Comparison of ENCODE assay signal across 20 mouse cellular contexts in the genomic region with DNA sequence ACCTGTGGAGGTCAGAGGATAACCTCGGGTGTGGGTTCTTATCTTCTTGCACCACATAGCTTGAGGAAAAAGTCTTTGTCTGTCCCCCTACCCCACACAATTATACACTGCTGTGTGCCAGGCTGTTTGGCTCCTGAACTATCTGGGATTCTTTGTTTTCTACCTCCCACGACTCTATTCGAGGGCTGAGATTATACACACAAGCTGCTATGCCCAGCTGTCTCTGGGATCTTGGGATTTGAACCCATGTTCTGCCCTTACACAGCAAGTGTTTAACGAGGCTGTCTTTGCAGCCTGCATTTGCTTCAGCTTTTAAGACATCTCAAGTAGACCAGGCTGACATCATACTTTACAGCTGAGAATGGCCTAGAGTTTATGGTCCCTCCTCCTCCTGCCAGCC. TPM values are rescaled to one million over a fixed set of nuclear protein-coding genes. Genes with fewer than 3 reads are reported as not detected.
DNase-seq lines count a peak whose midpoint lies in the region; ATAC-seq and TF ChIP-seq lines count a peak whose summit lies in the region.
"Had no signal": no experiment of that assay in that cellular context is flagged by ENCODE, and none has a peak within 500 bp of the region (broad histone marks: within the 10 kb centered on the region; RNA-seq: fewer than 3 reads in every experiment).

No protein-coding gene starts in this region.

- peak; percentile 86 for DNase-seq in heart, adult 11 months
- no peak for DNase-seq in heart, postnatal 25 days (ENCODE audit: low spot score)
- DNase-seq in midbrain, embryonic 14.5 days, result peak; percentile 31
- DNase-seq in midbrain, postnatal 0 days (ENCODE audit: low spot score), result no peak
- DNase-seq in layer of hippocampus, adult 18-20 months (ENCODE audit: low spot score in 2 of 2), result peak; percentile 30 to 73
- DNase-seq in layer of hippocampus, postnatal 36 days, result peak; percentile 28 to 33
- DNase-seq: adrenal gland, adult 8-10 months; adrenal gland, postnatal 36 days; B cell, adult 2 months; cerebellum, adult 11-12 months; cerebellum, adult 9-10 months; cerebellum, postnatal 25 days; gastrocnemius, postnatal 14 days; heart, postnatal 36 days had no signal

- ATAC-seq in midbrain, embryonic 14.5 days (ENCODE audit: low FRiP score, low TSS enrichment), result no peak
- no peak for ATAC-seq in midbrain, postnatal 0 days (ENCODE audit: low FRiP score)
- ATAC-seq in monocyte, adult 5-6 weeks (replicated peaks; ENCODE audit: insufficient number of reproducible peaks, low FRiP score, low TSS enrichment, poor library complexity, severe bottlenecking), result no peak
- ATAC-seq: CD4-positive, CD25-positive, alpha-beta regulatory T cell, adult 4 months; forebrain, embryonic 15.5 days had no signal

- H3K9me3 ChIP-seq in midbrain, embryonic 14.5 days (ENCODE audit: control insufficient read depth, low read length), result no peaks in the 10 kb centered on the region
- H3K9me3 ChIP-seq in midbrain, postnatal 0 days (ENCODE audit: low read length), result no peaks in the 10 kb centered on the region
- H3K9me3 ChIP-seq: embryonic facial prominence, embryonic 12.5 days; forebrain, embryonic 15.5 days; G1E; heart, embryonic 12.5 days had no signal

- 0 out of 2 replicates have a peak, but pooled peaks cover 7% of the 10 kb centered on the region for H3K4me1 ChIP-seq in midbrain, embryonic 14.5 days (ENCODE audit: control insufficient read depth, insufficient read depth, low read length)
- H3K4me1 ChIP-seq in midbrain, postnatal 0 days (ENCODE audit: insufficient read depth, low read length), result no peaks in the 10 kb centered on the region

- TF ChIP-seq CTCF in midbrain, postnatal 0 days (IDR thresholded peaks at IDR 0.05), result no peak

- H3K9ac ChIP-seq in midbrain, embryonic 14.5 days (replicated peaks; ENCODE audit: low read length), result no peak overlapping the region
- H3K9ac ChIP-seq in midbrain, postnatal 0 days (replicated peaks; ENCODE audit: low read length, poor library complexity, severe bottlenecking), result no peak overlapping the region
- H3K9ac ChIP-seq: embryonic facial prominence, embryonic 12.5 days; forebrain, embryonic 15.5 days; heart, embryonic 12.5 days had no signal

- no peaks in the 10 kb centered on the region for H3K36me3 ChIP-seq in midbrain, embryonic 14.5 days (ENCODE audit: control insufficient read depth, insufficient read depth, low read length)
- no peaks in the 10 kb centered on the region for H3K36me3 ChIP-seq in midbrain, postnatal 0 days (ENCODE audit: insufficient read depth, low read length)
- H3K36me3 ChIP-seq: embryonic facial prominence, embryonic 12.5 days; forebrain, embryonic 15.5 days; G1E; heart, embryonic 12.5 days had no signal

- no peak overlapping the region for H3K4me3 ChIP-seq in midbrain, embryonic 14.5 days (replicated peaks; ENCODE audit: low read depth, low read length)
- no peak overlapping the region for H3K4me3 ChIP-seq in midbrain, postnatal 0 days (ENCODE audit: low read depth, low read length)
- H3K4me3 ChIP-seq: embryonic facial prominence, embryonic 12.5 days; forebrain, embryonic 15.5 days; heart, embryonic 12.5 days had no signal

- intact Hi-C loops in heart, postnatal 25 days (cut with DNase I), result loop anchor here (5.0 kb wide), 2 partner anchors 39 to 56 kb away; no protein-coding TSS in a partner anchor

- H3K4me2 ChIP-seq in midbrain, embryonic 14.5 days (ENCODE audit: low read length), result no peak overlapping the region
- no peak overlapping the region for H3K4me2 ChIP-seq in midbrain, postnatal 0 days (ENCODE audit: low read depth, low read length, poor library complexity, severe bottlenecking)
- H3K4me2 ChIP-seq: embryonic facial prominence, embryonic 12.5 days; forebrain, embryonic 15.5 days; heart, embryonic 12.5 days had no signal

- 49% methylated on average over 4 of the region's 4 CpGs for WGBS in midbrain, embryonic 14.5 days
- WGBS in midbrain, postnatal 0 days, result 49% methylated on average over 4 of the region's 4 CpGs

- no peaks in the 10 kb centered on the region for H3K27me3 ChIP-seq in midbrain, embryonic 14.5 days (ENCODE audit: control insufficient read depth, insufficient read depth, low read length)
- H3K27me3 ChIP-seq in midbrain, postnatal 0 days (ENCODE audit: insufficient read depth, low read length), result no peaks in the 10 kb centered on the region
- H3K27me3 ChIP-seq: embryonic facial prominence, embryonic 12.5 days; forebrain, embryonic 15.5 days; heart, embryonic 12.5 days had no signal

- H3K27ac ChIP-seq in midbrain, embryonic 14.5 days (replicated peaks; ENCODE audit: low read depth, low read length), result no peak overlapping the region
- H3K27ac ChIP-seq in midbrain, postnatal 0 days (ENCODE audit: low read depth, low read length), result no peak overlapping the region
- H3K27ac ChIP-seq: embryonic facial prominence, embryonic 12.5 days; forebrain, embryonic 15.5 days had no signal

RNA-seq across cellular contexts. Expression of gene Pld1, which starts 43.1 kb away (rescaled TPM):
- total RNA-seq in heart, postnatal 25 days (2021), result 10 to 100 TPM; 12.5 to 13.5 TPM
- polyA plus RNA-seq in midbrain, embryonic 14.5 days (2014; fragmentation: Nextera tagmentation; extraction: Ambion mirVana), result 2.3 and 5.4 TPM in 2 replicates
- 6.7 and 13.5 TPM in 2 replicates for total RNA-seq in midbrain, postnatal 0 days (2014; rRNA removed)
- polyA plus RNA-seq in midbrain, postnatal 0 days (2015; fragmentation: Nextera tagmentation; extraction: Ambion mirVana), result 4.7 and 5.0 TPM in 2 replicates
- total RNA-seq in layer of hippocampus, adult 18-20 months (2021), result 1 to 10 TPM; 6.8 to 7.2 TPM
- total RNA-seq in layer of hippocampus, postnatal 36 days (2021), result 10 to 100 TPM in 1 of 2 experiments, 1 to 10 TPM in 1; 7.3 to 10.6 TPM
- total RNA-seq in monocyte, adult 5-6 weeks (2017), result 12.1 to 16.6 TPM (median 15.1 TPM) in 3 replicates
- polyA plus RNA-seq: G1E had no signal

Comparison
In these comparisons a context has a peak if more than half of its experiments do, and no peak if none do; other contexts are left out.
1. DNase-seq: peak in heart, adult 11 months (single experiment), midbrain, embryonic 14.5 days (single experiment), layer of hippocampus, adult 18-20 months (2 of 2) and layer of hippocampus, postnatal 36 days (2 of 2); none in heart, postnatal 25 days (single experiment) and midbrain, postnatal 0 days (single experiment).